Mouse (Mus musculus): ENCODE results near the gene Fam228a. TPM values are rescaled to one million over a fixed set of nuclear protein-coding genes. Genes with fewer than 3 reads are reported as not detected.
"Not testable (repeated sequence)": the region's sequence is repeated elsewhere in the genome, so short reads cannot be mapped to it uniquely, and the experiment has no call there.

Gene Fam228a
- polyA plus RNA-seq, 1 experiment from 2014 or later = 0.13 TPM

GRCm38 (mm10) chr12:4708296-4708695 lies 29.9 kb downstream of the Fam228a start:
- Histone ChIP-seq H3K27me3 (ENCODE audit: control insufficient read depth, insufficient read depth, low read depth, low read length) (no peaks in the 10 kb centered on the region), H3K27ac (ENCODE audit: low read length) (no peak overlapping the region), H3K9me3 (ENCODE audit: control insufficient read depth, low read length) (no peaks in the 10 kb centered on the region), H3K9ac (ENCODE audit: low read length) (no peak overlapping the region), H3K4me2 (ENCODE audit: low read depth, low read length) (no peak overlapping the region), H3K36me3 (ENCODE audit: control insufficient read depth, insufficient read depth, low read length) (peaks cover 10% of the 10 kb centered on the region; the same call in 1 of the 2 replicates), H3K4me1 (replicated peaks; ENCODE audit: control insufficient read depth, insufficient read depth, low read length) (peaks cover 6% of the 10 kb centered on the region; the same call in 1 of the 2 replicates), H3K4me3 (ENCODE audit: low read length) (no peak overlapping the region)
- no peak for ATAC-seq (ENCODE audit: low read depth)
- WGBS = 78% methylated on average over 4 of the region's 4 CpGs

GRCm38 (mm10) chr12:4707488-4708017 lies 30.7 kb downstream of the Fam228a start:
- 67% methylated on average over 14 of the region's 14 CpGs for WGBS

DNA sequence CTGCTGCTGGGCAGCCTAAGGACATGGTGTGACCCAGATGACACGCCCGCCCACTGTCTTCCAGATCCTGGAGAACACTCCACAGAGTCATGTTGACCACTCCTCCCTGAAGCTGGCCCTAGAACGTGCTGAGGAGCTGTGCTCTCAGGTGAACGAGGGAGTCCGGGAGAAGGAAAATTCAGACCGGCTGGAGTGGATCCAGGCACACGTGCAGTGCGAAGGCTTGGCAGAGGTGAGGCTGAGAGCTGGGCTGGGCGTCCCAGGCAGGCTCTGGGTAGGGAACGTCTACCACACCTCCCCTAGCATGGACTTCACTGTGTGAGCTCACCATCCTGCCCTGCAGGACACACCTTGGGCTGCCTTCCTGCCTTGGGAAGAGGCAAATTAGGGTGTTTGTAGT lies 31.3 kb downstream of the Fam228a start:
- WGBS = 55% methylated on average over 10 of the region's 10 CpGs
- H3K4me1 ChIP-seq (replicated peaks; ENCODE audit: control insufficient read depth, insufficient read depth, low read length) = peaks cover 6% of the 10 kb centered on the region; the same call in 1 of the 2 replicates
- ATAC-seq (ENCODE audit: low read depth) = peak; percentile 93
- peak overlapping the region; percentile 84 for H3K27ac ChIP-seq (ENCODE audit: low read length)
- peaks cover 2% of the 10 kb centered on the region; the same call in 1 of the 2 replicates for H3K36me3 ChIP-seq (ENCODE audit: control insufficient read depth, insufficient read depth, low read length)
- no peak overlapping the region for H3K4me3 ChIP-seq (ENCODE audit: low read length)
- no peak overlapping the region for H3K9ac ChIP-seq (ENCODE audit: low read length)
- H3K27me3 ChIP-seq (ENCODE audit: control insufficient read depth, insufficient read depth, low read depth, low read length) = no peaks in the 10 kb centered on the region
- H3K9me3 ChIP-seq (ENCODE audit: control insufficient read depth, low read length) = no peaks in the 10 kb centered on the region
- no peak overlapping the region for H3K4me2 ChIP-seq (ENCODE audit: low read depth, low read length)

More at GRCm38 (mm10) chr12:4707488-4708017, 30.7 kb downstream of the Fam228a start:
- Histone ChIP-seq H3K4me1 (replicated peaks; ENCODE audit: control insufficient read depth, insufficient read depth, low read length) (peaks cover 6% of the 10 kb centered on the region; the same call in 1 of the 2 replicates), H3K27me3 (ENCODE audit: control insufficient read depth, insufficient read depth, low read depth, low read length) (no peaks in the 10 kb centered on the region), H3K4me3 (ENCODE audit: low read length) (no peak overlapping the region), H3K9ac (ENCODE audit: low read length) (no peak overlapping the region), H3K9me3 (ENCODE audit: control insufficient read depth, low read length) (no peaks in the 10 kb centered on the region), H3K4me2 (ENCODE audit: low read depth, low read length) (no peak overlapping the region), H3K27ac (ENCODE audit: low read length) (peak overlapping the region; percentile 84), H3K36me3 (ENCODE audit: control insufficient read depth, insufficient read depth, low read length) (peaks cover 6% of the 10 kb centered on the region; the same call in 1 of the 2 replicates)
- ATAC-seq (ENCODE audit: low read depth) = 0 out of 2 replicates have a peak, but pooled peaks have one; percentile 13

DNA sequence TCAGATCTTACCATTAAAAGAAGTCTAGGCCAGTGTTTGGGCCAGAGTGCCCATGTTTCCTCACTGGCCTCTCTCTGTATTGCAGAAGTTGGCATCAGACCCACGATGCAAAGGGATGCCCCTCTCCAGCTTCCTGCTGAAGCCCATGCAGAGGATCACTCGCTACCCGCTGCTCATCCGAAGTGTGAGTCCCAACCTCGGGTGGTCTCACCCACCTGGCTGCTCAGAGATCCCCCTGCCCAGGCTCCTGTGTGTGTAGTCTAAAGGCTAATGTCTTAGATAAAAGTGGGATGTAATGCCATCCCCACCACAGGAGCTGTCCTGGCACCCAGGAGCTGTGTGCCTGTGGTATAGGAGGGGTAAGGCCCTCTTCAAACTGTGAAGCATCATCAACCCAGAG lies 32.1 kb downstream of the Fam228a start:
- Histone ChIP-seq H3K36me3 (ENCODE audit: control insufficient read depth, insufficient read depth, low read length) (peaks cover 7% of the 10 kb centered on the region), H3K9me3 (ENCODE audit: control insufficient read depth, low read length) (no peaks in the 10 kb centered on the region), H3K4me3 (ENCODE audit: low read length) (no peak overlapping the region), H3K27me3 (ENCODE audit: control insufficient read depth, insufficient read depth, low read depth, low read length) (no peaks in the 10 kb centered on the region), H3K4me1 (replicated peaks; ENCODE audit: control insufficient read depth, insufficient read depth, low read length) (peaks cover 6% of the 10 kb centered on the region; the same call in 1 of the 2 replicates), H3K27ac (ENCODE audit: low read length) (peak overlapping the region; percentile 84), H3K9ac (ENCODE audit: low read length) (no peak overlapping the region; the same call in 1 of the 2 replicates), H3K4me2 (ENCODE audit: low read depth, low read length) (no peak overlapping the region)
- no peak for ATAC-seq (ENCODE audit: low read depth)
- WGBS = 83% methylated on average over 5 of the region's 5 CpGs

GRCm38 (mm10) chr12:4705626-4706025 lies 32.6 kb downstream of the Fam228a start:
- H3K9ac ChIP-seq (ENCODE audit: low read length); H3K27me3 ChIP-seq (ENCODE audit: control insufficient read depth, insufficient read depth, low read depth, low read length); H3K36me3 ChIP-seq (ENCODE audit: control insufficient read depth, insufficient read depth, low read length); H3K4me1 ChIP-seq (replicated peaks; ENCODE audit: control insufficient read depth, insufficient read depth, low read length); H3K4me3 ChIP-seq (ENCODE audit: low read length); H3K4me2 ChIP-seq (ENCODE audit: low read depth, low read length); H3K9me3 ChIP-seq (ENCODE audit: control insufficient read depth, low read length): not testable (repeated sequence)
- ATAC-seq (ENCODE audit: low read depth) = peak; percentile 83
- 7% methylated on average over 6 of the region's 6 CpGs for WGBS
- peak overlapping the region; percentile 84 for H3K27ac ChIP-seq (ENCODE audit: low read length)

- no peak overlapping the region for H3K27ac ChIP-seq (ENCODE audit: low read length)
- H3K9ac ChIP-seq (ENCODE audit: low read length) = no peak overlapping the region
- peaks cover 9% of the 10 kb centered on the region; the same call in 1 of the 2 replicates for H3K36me3 ChIP-seq (ENCODE audit: control insufficient read depth, insufficient read depth, low read length)
- WGBS = 78% methylated on average over 1 of the region's 1 CpGs
- no peaks in the 10 kb centered on the region for H3K4me1 ChIP-seq (replicated peaks; ENCODE audit: control insufficient read depth, insufficient read depth, low read length)
- no peaks in the 10 kb centered on the region for H3K9me3 ChIP-seq (ENCODE audit: control insufficient read depth, low read length)
- H3K4me2 ChIP-seq (ENCODE audit: low read depth, low read length) = no peak overlapping the region
- no peak for ATAC-seq (ENCODE audit: low read depth)
- no peak overlapping the region for H3K4me3 ChIP-seq (ENCODE audit: low read length)
- no peaks in the 10 kb centered on the region for H3K27me3 ChIP-seq (ENCODE audit: control insufficient read depth, insufficient read depth, low read depth, low read length)
These were observed 43.7 kb downstream of the Fam228a start for GRCm38 (mm10) chr12:4694534-4694933.

GRCm38 (mm10) chr12:4691193-4691592 lies 47.0 kb downstream of the Fam228a start:
- Histone ChIP-seq H3K4me2 (ENCODE audit: low read depth, low read length) (no peak overlapping the region), H3K36me3 (ENCODE audit: control insufficient read depth, insufficient read depth, low read length) (no peaks in the 10 kb centered on the region), H3K9ac (ENCODE audit: low read length) (no peak overlapping the region), H3K9me3 (ENCODE audit: control insufficient read depth, low read length) (no peaks in the 10 kb centered on the region), H3K4me3 (ENCODE audit: low read length) (no peak overlapping the region), H3K27ac (ENCODE audit: low read length) (no peak overlapping the region), H3K27me3 (ENCODE audit: control insufficient read depth, insufficient read depth, low read depth, low read length) (no peaks in the 10 kb centered on the region), H3K4me1 (replicated peaks; ENCODE audit: control insufficient read depth, insufficient read depth, low read length) (no peaks in the 10 kb centered on the region)
- whole genome bisulfite sequencing = 84% methylated on average over 3 of the region's 3 CpGs
- ATAC-seq (ENCODE audit: low read depth) = no peak

DNA sequence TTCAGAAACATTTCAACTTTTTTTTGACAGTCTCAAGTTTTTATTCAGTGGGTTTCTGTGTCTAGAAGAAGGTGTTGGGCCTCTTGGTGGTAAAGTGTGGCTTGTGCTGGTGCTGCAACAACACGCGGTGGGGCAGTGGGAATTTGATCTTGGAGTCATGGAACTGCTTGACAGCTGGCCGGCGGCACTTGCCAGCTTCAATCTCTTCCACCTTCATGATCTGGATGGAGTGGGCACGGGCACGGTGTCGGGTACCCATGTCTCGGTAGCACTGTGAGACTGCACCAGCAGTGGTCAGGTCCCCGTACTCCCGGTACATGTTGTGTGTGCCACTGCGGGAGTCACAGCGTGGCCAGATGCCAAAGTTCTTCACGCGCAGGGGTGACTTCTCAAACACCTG lies 48.9 kb downstream of the Fam228a start:
- WGBS = 87% methylated on average over 14 of the region's 14 CpGs
- no peaks in the 10 kb centered on the region for H3K4me1 ChIP-seq (replicated peaks; ENCODE audit: control insufficient read depth, insufficient read depth, low read length)
- no peaks in the 10 kb centered on the region for H3K36me3 ChIP-seq (ENCODE audit: control insufficient read depth, insufficient read depth, low read length)
- H3K4me3 ChIP-seq (ENCODE audit: low read length) = no peak overlapping the region
- H3K9ac ChIP-seq (ENCODE audit: low read length) = no peak overlapping the region
- no peaks in the 10 kb centered on the region for H3K9me3 ChIP-seq (ENCODE audit: control insufficient read depth, low read length)
- ATAC-seq (ENCODE audit: low read depth) = no peak
- no peak overlapping the region for H3K4me2 ChIP-seq (ENCODE audit: low read depth, low read length)
- no peak overlapping the region for H3K27ac ChIP-seq (ENCODE audit: low read length)
- no peaks in the 10 kb centered on the region for H3K27me3 ChIP-seq (ENCODE audit: control insufficient read depth, insufficient read depth, low read depth, low read length)

- WGBS = 95% methylated on average over 2 of the region's 2 CpGs
These were observed 49.8 kb downstream of the Fam228a start for GRCm38 (mm10) chr12:4688386-4688785.

More at GRCm38 (mm10) chr12:4688386-4688785, 49.8 kb downstream of the Fam228a start:
- H3K4me3 ChIP-seq (ENCODE audit: low read length) = no peak overlapping the region
- H3K4me1 ChIP-seq (replicated peaks; ENCODE audit: control insufficient read depth, insufficient read depth, low read length) = no peaks in the 10 kb centered on the region
- ATAC-seq (ENCODE audit: low read depth) = no peak
- H3K27ac ChIP-seq (ENCODE audit: low read length) = no peak overlapping the region
- no peaks in the 10 kb centered on the region for H3K9me3 ChIP-seq (ENCODE audit: control insufficient read depth, low read length)
- no peaks in the 10 kb centered on the region for H3K27me3 ChIP-seq (ENCODE audit: control insufficient read depth, insufficient read depth, low read depth, low read length)
- no peak overlapping the region for H3K4me2 ChIP-seq (ENCODE audit: low read depth, low read length)
- no peak overlapping the region for H3K9ac ChIP-seq (ENCODE audit: low read length)
- no peaks in the 10 kb centered on the region for H3K36me3 ChIP-seq (ENCODE audit: control insufficient read depth, insufficient read depth, low read length)

Measured in lung, embryonic 16.5 days (tissue).